Mouse (Mus musculus) megakaryocyte progenitor cell, adult 5-6 weeks (primary cell): Measurements from ENCODE around the gene Samd4b. TPM values are rescaled to one million over a fixed set of nuclear protein-coding genes. Genes with fewer than 3 reads are reported as not detected.
A peak's percentile ranks its signal among the peaks of the same experiment; 100 is the strongest.

ENCODE experiments used
- ATAC-seq: replicated peaks from 2 replicates; pipeline ENCODE4 v1.8.0; 2016; ENCODE audit warnings: mild to moderate bottlenecking, moderate TSS enrichment, inconsistent platforms; ENCODE audit not compliant: poor library complexity
- total RNA-seq, 2 experiments: library from RNA; stranded (forward) in 1 of 2; stranded (reverse) in 1 of 2; fragments of 157-497, 149-512 nt in 1 of 2; fragments of 200-1000 nt in 1 of 2; gene quantifications; 2 replicates each; pipeline versions ENCODE4 v1.2.3 to v1.2.4; 2015 to 2017

Gene Samd4b
- total RNA-seq, 2 experiments from 2014 or later: 2.7 to 20.7 TPM

DNA sequence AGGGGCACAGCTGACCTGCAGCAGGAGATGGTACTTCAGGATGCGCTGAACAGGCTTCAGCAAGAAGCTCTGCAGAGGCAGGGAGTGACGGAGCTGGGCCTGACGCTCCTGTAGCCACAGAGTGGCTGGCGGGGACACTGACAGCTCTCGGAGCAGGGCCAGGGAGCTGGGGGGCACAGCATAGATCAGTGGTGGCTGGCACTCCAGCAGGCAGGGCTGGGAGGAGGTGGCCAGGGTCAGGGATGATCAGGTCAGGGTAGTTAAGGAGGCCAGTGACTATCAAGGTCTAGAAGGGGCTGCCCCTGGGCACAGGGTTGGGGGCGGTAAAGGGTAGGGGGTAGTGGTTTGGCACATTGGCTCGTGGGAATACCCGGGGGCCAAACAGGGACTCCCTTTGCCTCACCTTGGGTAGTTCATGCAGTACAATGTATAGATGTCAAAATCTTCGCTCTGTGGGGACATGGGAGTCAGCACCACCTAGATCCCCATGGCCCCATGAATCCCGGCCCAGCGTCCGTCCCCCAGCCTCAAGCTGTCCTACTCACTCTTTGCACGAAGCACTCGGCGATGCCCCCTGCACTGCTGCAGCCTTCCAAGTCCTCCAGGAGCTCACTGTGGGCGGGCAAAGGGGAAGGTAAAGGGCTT lies 229.5 kb downstream of the Samd4b start:
- no peak for ATAC-seq

GRCm38 (mm10) chr7:28367663-28368275 lies 230.2 kb downstream of the Samd4b start:
- ATAC-seq: no peak

GRCm38 (mm10) chr7:28362441-28363060 lies 235.4 kb downstream of the Samd4b start:
- ATAC-seq: no peak

DNA sequence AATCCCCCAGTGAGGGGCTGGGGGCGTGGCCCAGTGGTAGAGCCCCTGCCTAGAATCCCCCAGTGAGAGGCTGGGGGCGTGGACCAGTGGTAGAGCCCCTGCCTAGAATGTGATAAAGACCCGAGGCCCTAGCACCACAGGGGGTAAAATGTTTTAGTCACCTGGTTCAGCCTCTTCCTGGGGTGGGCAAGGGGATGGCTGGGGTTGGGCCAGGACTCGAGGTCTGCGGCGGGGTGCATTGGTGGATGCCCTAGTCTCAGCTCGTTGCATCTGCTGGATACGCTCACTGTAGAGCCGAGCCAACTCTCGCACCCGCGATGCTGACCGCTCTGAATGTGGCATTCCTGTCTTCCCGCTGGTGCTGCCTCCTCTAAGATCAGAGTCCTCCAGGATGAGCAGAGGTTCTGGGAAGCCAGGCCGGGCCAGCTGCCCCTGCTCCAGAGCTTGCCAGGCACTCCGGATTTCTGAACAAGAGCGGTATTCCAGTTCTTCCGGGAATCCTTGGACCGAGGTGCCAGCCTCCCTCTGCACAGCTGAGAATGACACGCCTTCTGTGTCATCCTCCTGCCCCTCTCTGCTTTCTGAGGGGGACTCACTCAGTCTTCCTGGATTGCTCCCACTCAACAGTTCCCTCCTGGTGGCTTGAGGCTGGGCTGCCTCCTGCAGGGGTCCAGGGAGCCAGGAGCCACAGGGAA lies 236.2 kb downstream of the Samd4b start:
- no peak for ATAC-seq

DNA sequence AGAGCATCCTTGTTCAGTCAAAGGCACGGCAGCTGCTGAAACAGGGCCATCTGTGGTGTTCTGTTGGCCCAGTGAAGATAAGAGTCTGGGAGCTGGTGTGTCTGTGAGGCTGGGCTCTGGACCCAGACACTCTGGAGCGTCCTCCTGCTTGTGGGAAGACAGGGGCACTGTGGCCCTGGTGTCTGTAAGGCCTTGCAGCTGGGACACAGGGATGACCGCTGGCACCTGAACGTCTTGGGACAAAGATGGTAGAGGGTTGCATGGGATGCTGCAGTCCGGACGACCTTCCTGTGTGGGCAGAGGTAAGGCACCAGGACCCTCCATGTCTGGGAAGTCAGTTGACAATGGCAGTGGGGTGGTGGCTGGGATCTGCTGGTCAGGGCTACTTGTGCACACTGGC lies 237.7 kb downstream of the Samd4b start:
- ATAC-seq: no peak

DNA sequence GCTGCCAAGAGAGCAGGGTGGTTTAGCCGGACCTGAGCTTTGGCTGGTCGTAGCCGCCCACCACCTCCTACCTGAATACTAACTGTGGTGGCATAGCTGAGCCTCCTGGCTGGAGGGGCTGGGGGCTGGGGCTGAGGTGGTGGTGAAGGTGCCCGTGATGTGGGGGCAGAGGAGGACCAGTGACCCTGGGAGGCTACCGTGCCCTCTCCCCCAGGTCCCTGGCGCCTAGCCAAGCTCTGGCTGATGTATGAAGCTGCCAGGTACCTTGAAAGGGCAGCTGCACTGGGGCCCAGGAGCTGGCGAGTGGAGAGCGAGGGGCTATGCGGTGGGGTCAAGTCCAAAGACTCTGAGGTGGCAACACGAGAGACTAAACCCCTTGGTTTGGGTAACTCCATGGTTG lies 238.1 kb downstream of the Samd4b start:
- ATAC-seq: no peak

- no peak for ATAC-seq
Measured at GRCm38 (mm10) chr7:28358431-28358830, 239.5 kb downstream of the Samd4b start.

DNA sequence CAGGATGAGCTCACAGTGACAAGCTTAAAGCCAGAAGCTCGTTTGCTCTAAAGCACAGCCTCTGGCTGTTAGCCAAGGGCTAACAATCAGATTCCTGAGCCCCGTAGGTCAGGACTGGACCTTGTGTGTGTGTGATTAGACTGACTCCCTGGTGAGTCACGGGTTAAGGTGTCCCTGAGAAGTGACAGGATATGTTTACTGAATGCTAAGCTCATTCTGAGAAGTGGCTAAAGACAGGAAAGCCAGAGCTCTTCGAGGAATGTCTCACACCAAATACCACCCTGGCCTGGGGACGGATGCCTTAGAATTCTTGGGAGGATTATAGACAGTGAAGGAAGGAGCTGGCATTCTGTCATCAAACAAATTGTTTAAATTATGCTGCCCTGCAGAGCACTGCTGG lies 240.0 kb downstream of the Samd4b start:
- ATAC-seq: no peak

DNA sequence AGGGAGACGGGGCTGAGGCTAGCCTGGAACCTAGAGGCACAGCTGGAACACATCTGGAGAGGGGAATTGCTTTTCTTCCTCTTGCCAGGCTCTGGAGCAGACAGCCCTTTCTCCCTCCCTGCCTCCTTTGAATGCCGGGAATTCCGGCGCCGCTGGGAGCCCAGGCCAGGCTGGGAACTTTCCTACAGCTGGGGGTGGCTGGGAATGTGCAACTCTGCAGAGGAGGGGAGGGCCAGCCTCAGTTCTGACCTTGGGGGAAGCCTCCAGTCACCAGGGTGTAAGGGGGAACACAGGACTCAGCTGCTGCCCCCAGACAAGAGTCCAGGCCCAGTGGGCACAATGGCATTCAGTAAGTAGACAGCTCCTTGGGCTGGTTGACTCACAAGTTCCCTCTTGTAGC lies 241.0 kb downstream of the Samd4b start:
- ATAC-seq: no peak

GRCm38 (mm10) chr7:28355221-28355620 lies 242.7 kb downstream of the Samd4b start:
- no peak for ATAC-seq

DNA sequence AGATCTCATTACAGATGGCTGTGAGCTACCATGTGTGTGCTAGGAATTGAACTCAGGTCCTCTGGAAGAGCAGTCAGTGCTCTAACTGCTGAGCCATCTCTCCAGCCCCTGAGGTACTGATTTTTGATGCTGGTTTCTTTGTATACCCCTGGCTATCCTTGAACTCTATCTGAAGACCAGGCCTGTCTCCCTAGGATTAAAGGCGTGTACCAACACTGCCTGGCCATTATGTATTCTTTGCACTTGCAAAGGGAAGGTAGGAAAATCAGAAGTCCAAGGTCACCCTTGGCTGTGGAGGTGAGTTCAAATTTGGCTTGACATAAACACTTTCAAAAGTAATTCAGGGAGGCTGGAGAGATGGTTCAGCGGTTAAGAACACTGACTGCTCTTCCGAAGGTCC lies 243.3 kb downstream of the Samd4b start:
- no peak for ATAC-seq

DNA sequence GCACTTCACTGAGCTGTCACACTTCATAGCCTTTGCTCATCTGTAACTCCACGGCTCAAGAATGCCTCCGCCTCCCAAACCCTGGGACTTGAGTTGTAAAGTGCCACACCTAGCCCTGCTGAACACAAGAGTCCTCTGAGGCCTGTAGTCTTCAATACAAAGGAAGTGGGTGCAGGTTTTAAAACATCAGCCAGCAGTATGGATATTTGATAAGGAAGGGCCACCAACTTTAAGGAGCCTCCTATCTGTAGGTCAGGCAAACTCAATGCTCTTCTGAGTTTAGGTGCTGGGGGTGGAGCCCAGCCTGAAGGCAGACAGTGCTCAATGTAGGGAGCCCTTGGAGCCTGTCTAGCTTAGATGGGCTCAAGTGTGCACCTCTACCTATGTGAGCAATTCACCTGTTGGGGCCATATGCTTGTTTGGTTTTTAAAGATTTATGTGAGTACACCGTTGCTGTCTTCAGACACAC lies 243.8 kb downstream of the Samd4b start:
- no peak for ATAC-seq

- ATAC-seq: no peak
Measured at GRCm38 (mm10) chr7:28353267-28353666, 244.7 kb downstream of the Samd4b start.

GRCm38 (mm10) chr7:28351676-28352191 lies 246.2 kb downstream of the Samd4b start:
- ATAC-seq: peak; percentile 21

DNA sequence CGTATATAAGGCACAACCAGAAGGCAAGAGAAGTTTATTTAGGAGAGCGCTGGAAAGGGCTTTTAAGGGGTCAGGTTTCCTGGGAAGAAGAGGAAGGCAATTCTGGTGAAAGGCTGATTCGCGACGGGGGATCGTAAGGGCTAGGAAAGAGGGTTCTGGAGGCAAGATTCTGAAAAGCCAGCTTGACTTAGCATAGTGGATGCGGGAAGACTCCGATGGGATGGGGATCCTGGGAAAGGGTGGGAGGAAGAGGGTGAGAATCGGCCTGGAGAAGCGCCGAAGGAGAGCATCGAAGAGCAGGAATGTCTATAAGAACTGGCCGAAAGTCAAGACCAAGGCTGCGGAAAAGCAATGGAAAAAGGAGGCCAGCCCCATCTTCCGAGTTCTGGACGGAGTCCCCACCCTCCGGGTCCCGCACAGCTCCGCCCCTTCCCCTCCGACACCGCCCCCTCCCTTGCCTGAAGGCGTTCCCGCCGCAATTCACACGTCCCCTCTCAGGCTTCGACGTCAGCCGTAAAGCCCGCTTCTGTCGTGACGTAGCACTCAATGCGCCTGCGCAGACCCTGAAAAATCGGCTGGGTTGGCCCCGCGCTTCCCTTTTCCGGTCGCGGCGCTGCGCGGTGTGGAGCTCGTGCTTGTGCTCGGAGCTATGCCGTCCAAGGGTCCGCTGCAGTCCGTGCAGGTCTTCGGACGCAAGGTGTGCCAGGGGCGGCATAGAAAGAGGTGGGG lies 247.6 kb downstream of the Samd4b start, which contains the start of gene Rps16:
TSS of gene Rps16 (plus strand) at position 498 of the 729 bp plus-strand sequence.
- ATAC-seq: peak; percentile 92

Other genes starting within 250 kb of the Samd4b start
- gene Rps16, start 247.5 kb downstream of the Samd4b start, total RNA-seq (2015): 3,279 and 3,562 TPM in 2 replicates
- 756 and 903 TPM in 2 replicates for gene Rps16, start 247.5 kb downstream of the Samd4b start, total RNA-seq (2017)
- 2.9 and 4.3 TPM in 2 replicates for gene Plekhg2, start 225.5 kb downstream of the Samd4b start, total RNA-seq (2015)
- 2.0 and 2.1 TPM in 2 replicates for gene Plekhg2, start 225.5 kb downstream of the Samd4b start, total RNA-seq (2017)
- gene Zfp36, start 217.9 kb downstream of the Samd4b start, total RNA-seq (2015): 87.3 and 149 TPM in 2 replicates
- 26.0 and 46.4 TPM in 2 replicates for gene Zfp36, start 217.9 kb downstream of the Samd4b start, total RNA-seq (2017)
- 30.6 and 36.8 TPM in 2 replicates for gene Med29, start 205.4 kb downstream of the Samd4b start, total RNA-seq (2015)
- 18.0 and 21.1 TPM in 2 replicates for gene Med29, start 205.4 kb downstream of the Samd4b start, total RNA-seq (2017)
- gene Paf1, start 205.2 kb downstream of the Samd4b start, total RNA-seq (2015): 63.9 and 89.2 TPM in 2 replicates
- gene Paf1, start 205.2 kb downstream of the Samd4b start, total RNA-seq (2017): 146 and 184 TPM in 2 replicates
- 378 and 389 TPM in 2 replicates for gene Gmfg, start 160.7 kb downstream of the Samd4b start, total RNA-seq (2015)
- 658 and 664 TPM in 2 replicates for gene Gmfg, start 160.7 kb downstream of the Samd4b start, total RNA-seq (2017)
- gene Lrfn1, start 146.2 kb downstream of the Samd4b start, total RNA-seq (2015): 1.2 TPM in 2 replicates
- 1.7 and 2.3 TPM in 2 replicates for gene Lrfn1, start 146.2 kb downstream of the Samd4b start, total RNA-seq (2017)
- gene Ifnl2, start 87.7 kb downstream of the Samd4b start, total RNA-seq (2015): not detected in 2 replicates
- gene Ifnl2, start 87.7 kb downstream of the Samd4b start, total RNA-seq (2017): not detected in 2 replicates
- not detected in 2 replicates for gene Ifnl3, start 75.3 kb downstream of the Samd4b start, total RNA-seq (2015)
- gene Ifnl3, start 75.3 kb downstream of the Samd4b start, total RNA-seq (2017): not detected in 2 replicates
- not detected in 2 replicates for gene Sycn, start 57.3 kb downstream of the Samd4b start, total RNA-seq (2015)
- gene Sycn, start 57.3 kb downstream of the Samd4b start, total RNA-seq (2017): not detected in 2 replicates
- not detected in 2 replicates for gene Nccrp1, start 50.9 kb downstream of the Samd4b start, total RNA-seq (2015)
- not detected in 2 replicates for gene Nccrp1, start 50.9 kb downstream of the Samd4b start, total RNA-seq (2017)
- 5.6 and 6.4 TPM in 2 replicates for gene Pak4, start within 50 bp of the Samd4b start, total RNA-seq (2015)
- 3.3 and 3.9 TPM in 2 replicates for gene Pak4, start within 50 bp of the Samd4b start, total RNA-seq (2017)
- not detected in 2 replicates for gene Acp7, start 33.2 kb upstream of the Samd4b start, total RNA-seq (2015)
- not detected in 2 replicates for gene Acp7, start 33.2 kb upstream of the Samd4b start, total RNA-seq (2017)
- 1.1 and 1.4 TPM in 2 replicates for gene Fbxo27, start 94.7 kb upstream of the Samd4b start, total RNA-seq (2015)
- 0.24 and 0.75 TPM in 2 replicates for gene Fbxo27, start 94.7 kb upstream of the Samd4b start, total RNA-seq (2017)
- 1.6 and 2.2 TPM in 2 replicates for gene Fbxo17, start 118.7 kb upstream of the Samd4b start, total RNA-seq (2015)
- gene Fbxo17, start 118.7 kb upstream of the Samd4b start, total RNA-seq (2017): 1.7 and 4.1 TPM in 2 replicates
- gene Mrps12, start 143.7 kb upstream of the Samd4b start, total RNA-seq (2015): 104 and 122 TPM in 2 replicates
- 44.1 and 59.1 TPM in 2 replicates for gene Mrps12, start 143.7 kb upstream of the Samd4b start, total RNA-seq (2017)
- gene Sars2, start 143.8 kb upstream of the Samd4b start, total RNA-seq (2015): 8.1 and 8.8 TPM in 2 replicates
- gene Sars2, start 143.8 kb upstream of the Samd4b start, total RNA-seq (2017): 13.5 and 15.7 TPM in 2 replicates
- not detected in 2 replicates for gene Ccer2, start 158.0 kb upstream of the Samd4b start, total RNA-seq (2015)
- gene Ccer2, start 158.0 kb upstream of the Samd4b start, total RNA-seq (2017): not detected in 2 replicates
- gene Sirt2, start 168.6 kb upstream of the Samd4b start, total RNA-seq (2015): 41.4 and 47.5 TPM in 2 replicates
- 19.2 and 21.1 TPM in 2 replicates for gene Sirt2, start 168.6 kb upstream of the Samd4b start, total RNA-seq (2017)
- 14.7 and 18.4 TPM in 2 replicates for gene Nfkbib, start 169.4 kb upstream of the Samd4b start, total RNA-seq (2015)
- 12.3 and 15.7 TPM in 2 replicates for gene Nfkbib, start 169.4 kb upstream of the Samd4b start, total RNA-seq (2017)
- 47.6 and 48.3 TPM in 2 replicates for gene Rinl, start 190.8 kb upstream of the Samd4b start, total RNA-seq (2015)
- 53.9 and 56.3 TPM in 2 replicates for gene Rinl, start 190.8 kb upstream of the Samd4b start, total RNA-seq (2017)
- 419 and 433 TPM in 2 replicates for gene Hnrnpl, start 210.4 kb upstream of the Samd4b start, total RNA-seq (2015)
- 342 and 343 TPM in 2 replicates for gene Hnrnpl, start 210.4 kb upstream of the Samd4b start, total RNA-seq (2017)
- gene Ech1, start 227.1 kb upstream of the Samd4b start, total RNA-seq (2015): 139 and 180 TPM in 2 replicates
- 93.3 and 110 TPM in 2 replicates for gene Ech1, start 227.1 kb upstream of the Samd4b start, total RNA-seq (2017)
- gene Lgals4, start 235.7 kb upstream of the Samd4b start, total RNA-seq (2015): 16.1 and 22.9 TPM in 2 replicates
- gene Lgals4, start 235.7 kb upstream of the Samd4b start, total RNA-seq (2017): 4.3 and 7.0 TPM in 2 replicates